ENCODE assay signal across 25 mouse cellular contexts in genomic region chr15:37157386-37157785, GRCm38 (mm10).
DNase-seq lines count a peak whose midpoint lies in the region; ATAC-seq and TF ChIP-seq lines count a peak whose summit lies in the region.
"Had no signal": no experiment of that assay in that cellular context is flagged by ENCODE, and none has a peak within 500 bp of the region (broad histone marks: within the 10 kb centered on the region; RNA-seq: fewer than 3 reads in every experiment).

No protein-coding gene starts in this region.

- H3K4me2 ChIP-seq in lung, embryonic 15.5 days = no peak overlapping the region
- peak overlapping the region; percentile 16 for H3K4me2 ChIP-seq in kidney, embryonic 16.5 days (replicated peaks; ENCODE audit: low read depth, low read length)
- H3K4me2 ChIP-seq in intestine, embryonic 16.5 days (ENCODE audit: low read depth, low read length) = no peak overlapping the region
- H3K4me2 ChIP-seq: heart, embryonic 15.5 days; hindbrain, embryonic 12.5 days; intestine, embryonic 15.5 days; liver, embryonic 12.5 days; stomach, embryonic 15.5 days had no signal

- H3K4me3 ChIP-seq in lung, embryonic 15.5 days = no peak overlapping the region
- no peak overlapping the region for H3K4me3 ChIP-seq in kidney, adult 2 months (ENCODE audit: insufficient read depth, low read depth, low read length)
- H3K4me3 ChIP-seq in kidney, embryonic 16.5 days (ENCODE audit: low read length) = no peak overlapping the region
- H3K4me3 ChIP-seq in intestine, embryonic 16.5 days (ENCODE audit: low read length) = no peak overlapping the region
- H3K4me3 ChIP-seq: erythroblast, embryonic 14.5 days; heart, embryonic 15.5 days; hindbrain, embryonic 12.5 days; intestine, embryonic 15.5 days; liver, embryonic 12.5 days; stomach, embryonic 15.5 days had no signal

- H3K9ac ChIP-seq in lung, embryonic 15.5 days = no peak overlapping the region
- peak overlapping the region; percentile 17; the same call in 1 of the 2 replicates for H3K9ac ChIP-seq in kidney, embryonic 16.5 days (replicated peaks; ENCODE audit: low read length)
- H3K9ac ChIP-seq in intestine, embryonic 16.5 days (ENCODE audit: low read depth, low read length) = no peak overlapping the region
- H3K9ac ChIP-seq: heart, embryonic 15.5 days; hindbrain, embryonic 12.5 days; intestine, embryonic 15.5 days; liver, embryonic 12.5 days; liver, postnatal 0 days; stomach, embryonic 15.5 days had no signal

- H3K27ac ChIP-seq in lung, embryonic 15.5 days = peak overlapping the region; percentile 45
- peak overlapping the region; percentile 69 for H3K27ac ChIP-seq in kidney, adult 2 months (ENCODE audit: insufficient read depth, low read depth, low read length)
- H3K27ac ChIP-seq in kidney, embryonic 16.5 days (ENCODE audit: low read length) = peak overlapping the region; percentile 84
- H3K27ac ChIP-seq in intestine, embryonic 16.5 days (ENCODE audit: low read length) = no peak overlapping the region
- H3K27ac ChIP-seq: heart, embryonic 15.5 days; hindbrain, embryonic 12.5 days; hindbrain, postnatal 0 days; intestine, embryonic 15.5 days; liver, embryonic 12.5 days; stomach, embryonic 15.5 days had no signal

- H3K9me3 ChIP-seq in lung, embryonic 15.5 days = no peaks in the 10 kb centered on the region
- no peaks in the 10 kb centered on the region for H3K9me3 ChIP-seq in kidney, embryonic 16.5 days (ENCODE audit: low read length)
- H3K9me3 ChIP-seq in intestine, embryonic 16.5 days (ENCODE audit: control insufficient read depth, low read length) = no peaks in the 10 kb centered on the region
- H3K9me3 ChIP-seq: heart, embryonic 15.5 days; hindbrain, embryonic 12.5 days; intestine, embryonic 15.5 days; liver, embryonic 12.5 days; stomach, embryonic 15.5 days had no signal

- no peak for TF ChIP-seq CTCF in kidney, adult 2 months (conservative IDR thresholded peaks at IDR 0.05; ENCODE audit: insufficient read depth, insufficient read length, low read depth, low read length)

- ATAC-seq in lung, embryonic 15.5 days (ENCODE audit: borderline replicate concordance, extremely low read depth, low FRiP score, low TSS enrichment) = no peak
- ATAC-seq in kidney, embryonic 16.5 days (ENCODE audit: low FRiP score, low TSS enrichment) = peak; percentile 55; the same call in 1 of the 2 replicates
- ATAC-seq in CD4-positive, CD25-positive, alpha-beta regulatory T cell, adult 4 months = no peak
- no peak for ATAC-seq in intestine, embryonic 16.5 days
- ATAC-seq: hindbrain, postnatal 0 days; intestine, embryonic 15.5 days; liver, embryonic 12.5 days; liver, postnatal 0 days had no signal

- no peak for TF ChIP-seq POLR2A in kidney, adult 2 months (IDR thresholded peaks at IDR 0.05; ENCODE audit: low read depth, low read length)

- DNase-seq in lung, postnatal 25 days (ENCODE audit: low spot score) = no peak
- DNase-seq in kidney, adult 2 months = peak; percentile 64
- peak; percentile 31 to 47 for DNase-seq in kidney, postnatal 36 days
- DNase-seq in T-cell, adult 2 months (ENCODE audit: low spot score) = no peak
- DNase-seq: adrenal gland, postnatal 25 days; cerebellum, adult 11-12 months; cerebellum, adult 9-11 months; gastrocnemius, postnatal 14 days; layer of hippocampus, postnatal 36 days; left cerebral cortex, postnatal 4 days; liver, postnatal 0 days; midbrain, embryonic 14.5 days; thymus, adult 18-20 months; thymus, postnatal 36 days had no signal

- H3K27me3 ChIP-seq in lung, embryonic 15.5 days = no peaks in the 10 kb centered on the region
- no peaks in the 10 kb centered on the region for H3K27me3 ChIP-seq in kidney, adult 2 months (replicated peaks; ENCODE audit: control insufficient read depth, insufficient read depth, low read length)
- H3K27me3 ChIP-seq in kidney, embryonic 16.5 days (ENCODE audit: insufficient read depth, low read length) = no peaks in the 10 kb centered on the region
- no peaks in the 10 kb centered on the region for H3K27me3 ChIP-seq in intestine, embryonic 16.5 days (replicated peaks; ENCODE audit: control insufficient read depth, insufficient read depth, low read length)
- H3K27me3 ChIP-seq: heart, embryonic 15.5 days; hindbrain, embryonic 12.5 days; intestine, embryonic 15.5 days; liver, embryonic 12.5 days; stomach, embryonic 15.5 days had no signal

- H3K36me3 ChIP-seq in lung, embryonic 15.5 days = no peaks in the 10 kb centered on the region
- no peaks in the 10 kb centered on the region for H3K36me3 ChIP-seq in kidney, adult 2 months (ENCODE audit: control insufficient read depth, insufficient read depth, low read length)
- no peaks in the 10 kb centered on the region for H3K36me3 ChIP-seq in kidney, embryonic 16.5 days (ENCODE audit: insufficient read depth, low read length)
- no peaks in the 10 kb centered on the region for H3K36me3 ChIP-seq in intestine, embryonic 16.5 days (ENCODE audit: control insufficient read depth, insufficient read depth, low read length)
- H3K36me3 ChIP-seq: heart, embryonic 15.5 days; hindbrain, embryonic 12.5 days; intestine, embryonic 15.5 days; liver, embryonic 12.5 days; stomach, embryonic 15.5 days had no signal

- 47% methylated on average over 4 of the region's 4 CpGs for WGBS in lung, embryonic 15.5 days
- whole genome bisulfite sequencing in kidney, adult 2 months = 39% methylated on average over 4 of the region's 4 CpGs
- WGBS in kidney, embryonic 16.5 days = 60% methylated on average over 4 of the region's 4 CpGs
- WGBS in intestine, embryonic 16.5 days = 47% methylated on average over 4 of the region's 4 CpGs

- peaks cover 13% of the 10 kb centered on the region for H3K4me1 ChIP-seq in lung, embryonic 15.5 days
- peaks cover 5% of the 10 kb centered on the region; the same call in 1 of the 2 replicates for H3K4me1 ChIP-seq in kidney, adult 2 months (ENCODE audit: control insufficient read depth, insufficient read depth, low read length)
- H3K4me1 ChIP-seq in kidney, embryonic 16.5 days (ENCODE audit: insufficient read depth, low read length) = peaks cover 16% of the 10 kb centered on the region
- H3K4me1 ChIP-seq in intestine, embryonic 16.5 days (ENCODE audit: control insufficient read depth, insufficient read depth, low read length) = peaks cover 13% of the 10 kb centered on the region
- H3K4me1 ChIP-seq: liver, embryonic 12.5 days; stomach, embryonic 15.5 days had no signal

Comparison
In these comparisons a context has a peak if more than half of its experiments do, and no peak if none do; other contexts are left out.
1. DNase-seq: peak in kidney, adult 2 months (single experiment) and kidney, postnatal 36 days (2 of 2); none in lung, postnatal 25 days (single experiment) and T-cell, adult 2 months (single experiment).